In genomic region chrX:20931364-20931763, GRCm38 (mm10) we compare ENCODE assay signal across 9 mouse cellular contexts. TPM values are rescaled to one million over a fixed set of nuclear protein-coding genes. Genes with fewer than 3 reads are reported as not detected.
DNase-seq lines count a peak whose midpoint lies in the region; ATAC-seq lines count a peak whose summit lies in the region.
"Had no signal": no experiment of that assay in that cellular context is flagged by ENCODE, and none has a peak within 500 bp of the region (broad histone marks: within the 10 kb centered on the region; RNA-seq: fewer than 3 reads in every experiment).

Gene Cfp, minus strand, starts transcription at chrX:20931555.

- WGBS in liver, embryonic 12.5 days (ENCODE audit: insufficient replicate concordance) = 27% methylated on average over 1 of the region's 1 CpGs
- WGBS in hindbrain, embryonic 10.5 days = 100% methylated on average over 1 of the region's 1 CpGs

- ATAC-seq in liver, embryonic 12.5 days = no peak
- ATAC-seq in inflammation-experienced regulatory T-cells, adult 6 months = no peak

- H3K9ac ChIP-seq in liver, embryonic 12.5 days = no peak within 1 kb of the TSS

- no peaks in the 10 kb centered on the region for H3K4me1 ChIP-seq in liver, embryonic 12.5 days
- no peaks in the 10 kb centered on the region for H3K4me1 ChIP-seq in hindbrain, embryonic 10.5 days (replicated peaks)

- no peak for DNase-seq in heart, postnatal 14 days
- no peak for DNase-seq in heart, postnatal 4 days
- no peak for DNase-seq in thymus, postnatal 0 days (ENCODE audit: low spot score)
- DNase-seq in thymus, postnatal 36 days = no peak
- no peak for DNase-seq in kidney, postnatal 36 days
- DNase-seq in hindbrain, embryonic 10.5 days (ENCODE audit: low spot score) = no peak
- DNase-seq: cerebellum, adult 11-12 months had no signal

- H3K27me3 ChIP-seq in liver, embryonic 12.5 days (replicated peaks) = no peaks in the 10 kb centered on the region
- H3K27me3 ChIP-seq in hindbrain, embryonic 10.5 days (ENCODE audit: insufficient read depth, poor library complexity, severe bottlenecking) = no peaks in the 10 kb centered on the region

- no peak within 1 kb of the TSS for H3K27ac ChIP-seq in liver, embryonic 12.5 days
- no peak within 1 kb of the TSS for H3K27ac ChIP-seq in hindbrain, embryonic 10.5 days

- no peaks in the 10 kb centered on the region for H3K9me3 ChIP-seq in liver, embryonic 12.5 days (replicated peaks)
- H3K9me3 ChIP-seq in hindbrain, embryonic 10.5 days = no peaks in the 10 kb centered on the region; the same call in 1 of the 2 replicates

- peaks cover 7% of the 10 kb centered on the region; the same call in 1 of the 2 replicates for H3K36me3 ChIP-seq in liver, embryonic 12.5 days
- peaks cover 56% of the 10 kb centered on the region for H3K36me3 ChIP-seq in hindbrain, embryonic 10.5 days

- no peak within 1 kb of the TSS for H3K4me2 ChIP-seq in liver, embryonic 12.5 days

- intact Hi-C loops in heart, postnatal 14 days (cut with DNase I) = no loop called here

- no peak within 1 kb of the TSS for H3K4me3 ChIP-seq in liver, embryonic 12.5 days
- H3K4me3 ChIP-seq in hindbrain, embryonic 10.5 days = no peak within 1 kb of the TSS

RNA-seq across cellular contexts. Expression of gene Cfp, which starts in this region (rescaled TPM):
- total RNA-seq in heart, postnatal 14 days (2021) = 10 to 100 TPM; 12.4 to 13.0 TPM
- total RNA-seq in heart, postnatal 4 days (2021) = 1 to 10 TPM; 3.4 to 4.5 TPM
- polyA plus RNA-seq in thymus, postnatal 0 days (2015; fragmentation: Nextera tagmentation; extraction: Ambion mirVana) = 22.5 and 25.6 TPM in 2 replicates
- 11.7 and 13.1 TPM in 2 replicates for polyA plus RNA-seq in liver, embryonic 12.5 days (2016; fragmentation: Nextera tagmentation; extraction: Ambion mirVana)
- polyA plus RNA-seq in inflammation-experienced regulatory T-cells, adult 6 months (2017; shearing (Covaris generic)) = 1 to 10 TPM; 4.7 to 6.6 (median 6.3) TPM
- 2.8 and 3.2 TPM in 2 replicates for polyA plus RNA-seq in hindbrain, embryonic 10.5 days (2016; fragmentation: Nextera tagmentation; extraction: Ambion mirVana)
